Mouse (Mus musculus): ENCODE measurements around the gene Nfyb.
A peak's percentile ranks its signal among the peaks of the same experiment; 100 is the strongest.

The Nfyb gene

GRCm38 (mm10) chr10:82763840-82764631 lies at the start of gene Nfyb:
Gene Nfyb, minus strand, starts transcription at chr10:82764144.
- peak; percentile 98 for DNase-seq

GRCm38 (mm10) chr10:82811855-82812431 lies 48.0 kb upstream of the Nfyb start:
- DNase-seq, result peak; percentile 83

- DNase-seq, result no peak
Measured at GRCm38 (mm10) chr10:82809352-82809751, 45.4 kb upstream of the Nfyb start.

GRCm38 (mm10) chr10:82808891-82809290 lies 44.9 kb upstream of the Nfyb start:
- no peak for DNase-seq

- DNase-seq, result no peak
Measured at GRCm38 (mm10) chr10:82808155-82808554, 44.2 kb upstream of the Nfyb start.

- DNase-seq, result no peak
Measured at GRCm38 (mm10) chr10:82807238-82807637, 43.3 kb upstream of the Nfyb start.

GRCm38 (mm10) chr10:82806414-82806813 lies 42.5 kb upstream of the Nfyb start:
- DNase-seq, result no peak

- DNase-seq, result no peak
Measured at GRCm38 (mm10) chr10:82805111-82805510, 41.2 kb upstream of the Nfyb start.

GRCm38 (mm10) chr10:82804396-82804795 lies 40.5 kb upstream of the Nfyb start:
- no peak for DNase-seq

GRCm38 (mm10) chr10:82800094-82800493 lies 36.1 kb upstream of the Nfyb start:
- no peak for DNase-seq

- no peak for DNase-seq
Measured at GRCm38 (mm10) chr10:82798312-82798933, 34.5 kb upstream of the Nfyb start.

- no peak for DNase-seq
Measured at GRCm38 (mm10) chr10:82797119-82797491, 33.2 kb upstream of the Nfyb start.

- no peak for DNase-seq
Measured at GRCm38 (mm10) chr10:82796471-82797118, 32.7 kb upstream of the Nfyb start.

GRCm38 (mm10) chr10:82795767-82796166 lies 31.8 kb upstream of the Nfyb start:
- DNase-seq, result no peak

GRCm38 (mm10) chr10:82795071-82795731 lies 31.3 kb upstream of the Nfyb start:
- peak; percentile 43 for DNase-seq

- DNase-seq, result no peak
Measured at GRCm38 (mm10) chr10:82792311-82792710, 28.4 kb upstream of the Nfyb start.

GRCm38 (mm10) chr10:82791713-82792112 lies 27.8 kb upstream of the Nfyb start:
- DNase-seq, result no peak

GRCm38 (mm10) chr10:82790504-82790903 lies 26.6 kb upstream of the Nfyb start:
- DNase-seq, result no peak

GRCm38 (mm10) chr10:82789181-82789580 lies 25.2 kb upstream of the Nfyb start:
- no peak for DNase-seq

GRCm38 (mm10) chr10:82782472-82782871 lies 18.5 kb upstream of the Nfyb start:
- DNase-seq, result no peak

- DNase-seq, result no peak
Measured at GRCm38 (mm10) chr10:82780816-82781215, 16.9 kb upstream of the Nfyb start.

GRCm38 (mm10) chr10:82780322-82780721 lies 16.4 kb upstream of the Nfyb start:
- DNase-seq, result peak; percentile 61

GRCm38 (mm10) chr10:82779831-82780230 lies 15.9 kb upstream of the Nfyb start:
- no peak for DNase-seq
